Mouse (Mus musculus) left cerebral cortex, adult 2 months (tissue): Measurements from ENCODE around the gene Fam78b. TPM values are rescaled to one million over a fixed set of nuclear protein-coding genes. Genes with fewer than 3 reads are reported as not detected.

Experiments used
- DNase-seq, 2 experiments: peaks; one replicate each; pipeline ENCODE4 v3.0.0; 2021 to 2022; ENCODE audit warnings: low spot score in 2 of 2, mixed read lengths in 1 of 2; ENCODE audit errors: extremely low spot score in 1 of 2
- H3K27ac ChIP-seq: fragments of 200-600 bp; 2 replicates; pipeline ENCODE4 v1.8.1; 2022
- H3K4me3 ChIP-seq: fragments of 200-600 bp; 2 replicates; pipeline ENCODE4 v1.8.1; 2022
- CTCF ChIP-seq: fragments of 200-600 bp; IDR thresholded peaks from 2 replicates; pipeline ENCODE4 v1.8.1; 2022; ENCODE audit warnings: antibody characterized with exemption, mild to moderate bottlenecking, moderate library complexity
- intact Hi-C: fragments of 180-260 bp; cut with DNase I; formaldehyde crosslinking; loops from one replicate; pipeline ENCODE4 v1.15.1; 2025
- long read RNA-seq, 2 experiments: library from polyadenylated mRNA; stranded (forward); transcript quantifications; one replicate each; pipeline ENCODE4 v2.0.0; 2021; ENCODE audit warnings: borderline mapping rate in 2 of 2
- total RNA-seq, 2 experiments: library from RNA; stranded (reverse); gene quantifications; 2 replicates each; pipeline ENCODE4 v1.2.3; 2021

Fam78b gene
- total RNA-seq: 10 to 100 TPM; 31.7 to 33.2 TPM
- long read RNA-seq, experiment 1, full-length matches to known transcripts: 38 of 43 reads
- long read RNA-seq, experiment 1, partial matches to known transcripts: 1 of 43 reads
- long read RNA-seq, experiment 1, other reads (novel, unspliced or antisense): 4 of 43 reads
- long read RNA-seq, experiment 2, full-length matches to known transcripts: 16 of 20 reads
- long read RNA-seq, experiment 2, partial matches to known transcripts: 2 of 20 reads
- long read RNA-seq, experiment 2, other reads (novel, unspliced or antisense): 2 of 20 reads

DNA sequence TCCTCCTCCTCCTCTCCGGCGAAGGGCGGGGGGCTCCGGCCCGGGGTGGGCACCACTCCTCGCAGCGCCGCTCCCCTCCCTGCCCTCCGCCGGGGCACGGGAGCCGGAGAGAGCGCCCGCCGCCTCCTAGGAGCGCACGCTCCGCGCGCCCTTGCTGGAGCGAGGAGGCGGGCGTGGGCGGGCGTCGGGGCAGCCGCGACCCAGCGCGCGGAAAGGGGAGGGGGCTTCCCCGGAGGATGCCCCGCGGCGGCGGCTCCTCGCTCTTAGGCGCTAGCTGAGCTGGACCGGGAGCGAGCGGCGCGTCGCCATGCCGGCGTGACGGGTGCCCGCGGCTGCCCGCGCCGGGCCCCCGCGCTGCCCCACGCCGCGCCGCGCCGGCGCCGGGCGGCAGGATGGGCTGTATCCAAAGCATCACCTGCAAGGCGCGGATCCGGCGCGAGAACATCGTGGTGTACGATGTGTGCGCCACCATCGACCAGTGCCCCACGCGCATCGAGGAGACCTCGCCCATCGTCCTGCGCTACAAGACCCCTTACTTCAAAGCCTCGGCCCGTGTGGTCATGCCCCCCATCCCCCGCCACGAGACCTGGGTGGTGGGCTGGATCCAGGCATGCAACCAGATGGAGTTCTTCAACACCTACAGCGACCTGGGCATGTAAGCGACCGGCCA is at the start of gene Fam78b:
Gene Fam78b (plus strand): TSS at position 244 of the 670 bp plus-strand sequence.
- TF ChIP-seq CTCF: no peak
- Histone ChIP-seq H3K27ac (peak within 1 kb of the TSS; percentile 90), H3K4me3 (peak within 1 kb of the TSS; percentile 73)
- peak; percentile 59 for DNase-seq
- intact Hi-C loops: loop anchor here (5.0 to 10.0 kb wide), 5 partner anchors 61 to 211 kb away; no protein-coding TSS in a partner anchor

DNA sequence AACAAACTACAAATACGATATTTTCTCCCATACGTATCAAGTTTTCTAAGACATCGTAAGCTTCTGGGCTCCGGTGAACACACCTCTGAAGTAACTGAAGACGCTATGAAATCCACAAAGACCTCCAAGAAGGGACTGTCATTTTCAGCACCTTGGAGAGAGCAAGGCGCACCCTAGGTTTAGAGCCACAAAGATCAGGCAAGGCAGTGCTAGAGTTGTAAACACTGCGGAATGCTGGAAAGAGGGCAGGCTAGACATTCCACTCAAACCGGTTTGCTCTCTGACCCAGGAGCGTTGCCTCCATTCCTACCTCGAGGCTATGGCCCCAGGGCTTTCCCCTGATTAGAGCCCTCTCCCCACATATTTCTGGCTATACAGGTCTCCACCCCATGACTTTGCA is 36.7 kb upstream of the Fam78b start:
- TF ChIP-seq CTCF: no peak
- Histone ChIP-seq H3K4me3 (no peak overlapping the region), H3K27ac (no peak overlapping the region)
- no peak for DNase-seq
- intact Hi-C loops: no loop called here

DNA sequence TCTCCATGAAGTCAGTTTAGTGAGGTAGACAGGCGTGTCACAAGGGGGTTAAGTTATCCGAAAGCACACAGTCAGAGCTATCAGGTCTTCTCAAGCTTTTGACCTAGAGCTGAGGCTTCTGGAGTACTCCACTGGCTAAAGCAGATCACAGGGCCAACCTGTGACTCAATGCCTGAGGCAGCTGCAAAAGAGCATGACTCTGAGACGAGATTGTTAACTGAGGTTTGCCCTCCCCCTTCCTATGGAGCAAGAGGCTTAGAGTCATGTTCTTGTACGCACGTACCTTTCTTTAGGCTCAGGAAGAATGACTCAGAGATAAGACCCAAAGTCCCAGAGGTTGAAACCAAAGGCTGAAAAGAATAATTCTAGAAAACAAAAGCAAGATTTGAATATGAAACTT is 32.9 kb upstream of the Fam78b start:
- Histone ChIP-seq H3K4me3 (no peak overlapping the region), H3K27ac (no peak overlapping the region)
- intact Hi-C loops: no loop called here
- no peak for DNase-seq
- TF ChIP-seq CTCF: no peak

DNA sequence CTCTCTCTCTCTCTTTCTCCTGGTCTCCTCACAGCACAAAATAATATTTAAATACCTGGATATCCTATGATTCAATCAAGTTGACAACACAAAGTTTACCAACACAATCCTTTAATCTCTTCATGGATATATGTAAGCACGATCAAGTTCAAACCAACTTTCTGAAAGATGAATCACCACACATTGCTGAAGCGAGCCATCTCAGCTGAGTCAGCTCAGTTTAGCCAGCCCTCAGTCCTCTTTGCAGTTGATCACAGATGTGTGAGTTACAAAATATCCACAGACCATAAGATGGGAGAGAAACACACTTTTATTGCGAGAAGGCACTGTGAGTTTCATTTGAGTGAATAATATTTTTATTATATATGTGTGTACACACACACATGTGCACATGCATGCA is 27.5 kb upstream of the Fam78b start:
- H3K27ac ChIP-seq: no peak overlapping the region
- DNase-seq: no peak
- TF ChIP-seq CTCF: no peak

DNA sequence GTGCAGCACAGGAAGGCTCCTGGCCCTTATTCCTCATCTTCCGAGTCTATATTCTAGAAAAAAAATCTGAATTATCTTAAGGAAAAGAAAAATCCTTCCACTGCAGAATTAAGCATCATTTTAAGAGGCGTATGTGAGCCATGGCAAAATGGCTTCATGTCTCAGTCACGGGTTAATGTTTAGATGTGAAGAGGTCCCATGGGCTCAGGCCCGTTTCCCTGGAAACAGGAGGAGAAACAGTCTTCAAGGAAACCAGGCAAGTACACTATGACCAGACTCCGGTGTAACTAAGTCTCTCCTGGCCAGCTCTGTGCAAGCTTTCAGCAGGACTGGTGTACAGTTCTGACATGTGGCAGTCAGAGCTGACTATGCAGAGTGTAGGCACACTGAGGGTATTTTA is 22.6 kb upstream of the Fam78b start:
- intact Hi-C loops: no loop called here
- H3K27ac ChIP-seq: no peak overlapping the region
- no peak for DNase-seq
- no peak for TF ChIP-seq CTCF
- H3K4me3 ChIP-seq: no peak overlapping the region

More for the DNA sequence above, 27.5 kb upstream of the Fam78b start:
- intact Hi-C loops: no loop called here
- no peak overlapping the region for H3K4me3 ChIP-seq

DNA sequence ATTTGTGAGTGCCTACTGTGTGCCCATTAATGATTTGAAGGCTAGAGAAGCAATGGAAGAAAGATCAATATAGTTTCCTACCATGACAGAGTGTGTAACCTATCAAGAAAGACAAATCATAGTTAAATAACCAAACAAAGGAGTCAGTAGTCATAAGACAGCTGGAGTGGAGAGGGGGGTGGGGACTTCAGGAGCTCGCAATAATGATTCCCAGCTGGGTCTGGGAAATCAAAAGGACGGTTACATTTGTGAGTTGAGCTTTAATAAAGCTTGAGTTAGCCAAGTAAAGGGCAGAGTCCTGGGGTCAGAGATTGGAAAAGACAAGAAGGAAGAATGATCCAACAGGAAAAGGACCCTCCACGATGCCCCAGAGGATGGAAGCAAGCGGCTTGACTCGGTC is 7.0 kb upstream of the Fam78b start:
- H3K4me3 ChIP-seq: no peak overlapping the region
- intact Hi-C loops: no loop called here
- H3K27ac ChIP-seq: no peak overlapping the region
- DNase-seq: no peak
- no peak for TF ChIP-seq CTCF

DNA sequence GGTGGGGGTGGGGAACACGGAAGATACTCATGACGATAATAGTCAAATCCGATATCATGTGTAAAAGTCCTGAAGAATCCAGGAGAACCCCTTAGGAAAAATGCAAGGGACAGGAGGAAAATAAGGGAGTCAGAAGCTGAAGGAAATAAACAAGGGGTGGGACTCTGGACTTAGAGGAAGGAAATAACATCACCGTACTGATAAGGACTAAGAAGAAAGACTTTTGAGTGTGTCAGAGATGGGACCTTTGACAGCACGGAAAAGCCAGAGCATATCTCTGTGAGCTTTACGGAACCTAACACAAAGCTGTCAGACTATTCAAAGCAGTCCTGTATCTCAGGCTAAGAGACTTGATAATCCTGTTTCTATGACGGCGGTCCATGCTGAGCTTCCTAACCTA is 5.0 kb upstream of the Fam78b start:
- Histone ChIP-seq H3K4me3 (no peak overlapping the region), H3K27ac (no peak overlapping the region)
- intact Hi-C loops: no loop called here
- no peak for TF ChIP-seq CTCF
- no peak for DNase-seq

DNA sequence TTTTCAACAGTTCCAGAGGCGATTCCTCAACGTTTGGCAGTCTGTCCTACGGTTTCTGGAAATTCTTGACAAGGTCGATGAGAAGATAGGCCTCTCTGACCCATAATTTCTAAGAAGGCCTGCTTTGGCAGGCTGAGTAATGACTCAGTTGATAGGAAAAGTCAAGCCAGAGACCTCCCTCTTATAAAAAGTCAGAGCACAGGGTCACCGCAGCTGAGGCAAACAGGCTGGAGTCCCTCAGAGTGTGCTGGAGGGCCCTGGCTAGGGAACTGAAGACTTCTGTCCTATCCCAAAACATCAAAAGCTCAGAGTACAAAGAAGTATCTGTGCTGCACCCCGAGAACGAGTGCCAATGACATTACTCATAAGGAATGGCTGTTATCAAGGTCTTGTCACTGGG is 4.4 kb upstream of the Fam78b start:
- no peak overlapping the region for H3K27ac ChIP-seq
- no peak for DNase-seq
- intact Hi-C loops: no loop called here
- TF ChIP-seq CTCF: no peak
- H3K4me3 ChIP-seq: no peak overlapping the region

DNA sequence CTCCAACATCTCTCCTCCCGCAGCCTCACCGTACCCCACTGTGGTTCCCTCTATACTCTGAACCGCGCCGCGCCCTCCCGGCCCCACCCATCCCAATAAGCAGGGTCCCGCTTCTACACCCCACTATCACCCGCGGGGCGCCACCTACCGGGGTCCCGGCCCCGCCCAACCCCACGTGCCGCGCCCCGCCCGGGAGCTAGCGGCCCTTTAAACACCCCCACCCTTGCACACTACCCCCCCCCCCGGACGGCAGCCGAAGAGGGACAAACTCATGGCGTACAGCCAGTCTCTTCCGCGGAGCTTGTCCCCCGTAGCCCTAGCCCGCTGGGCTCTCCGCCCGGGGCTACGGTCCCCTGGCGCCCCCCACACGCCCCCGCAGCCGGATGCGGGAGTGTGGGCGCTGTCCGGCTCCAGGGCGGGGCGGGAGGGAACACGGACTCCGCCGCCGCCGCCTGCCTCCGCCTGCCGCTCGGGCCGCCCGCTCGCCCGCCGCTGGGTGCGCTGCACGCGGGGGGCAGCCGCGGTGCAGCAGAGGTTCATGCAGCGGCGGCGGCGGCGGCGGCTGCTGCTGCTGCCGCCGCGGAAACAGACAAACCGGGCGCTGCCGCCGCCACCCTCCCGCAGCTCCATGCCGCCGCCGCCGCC is 566 bp upstream of the Fam78b start:
- intact Hi-C loops: loop anchor here (5.0 to 10.0 kb wide), 5 partner anchors 62 to 212 kb away; no protein-coding TSS in a partner anchor
- Histone ChIP-seq H3K4me3 (peak overlapping the region; percentile 73), H3K27ac (peak overlapping the region; percentile 90)
- peak; percentile 22 for TF ChIP-seq CTCF
- peak; percentile 70 to 74 for DNase-seq

DNA sequence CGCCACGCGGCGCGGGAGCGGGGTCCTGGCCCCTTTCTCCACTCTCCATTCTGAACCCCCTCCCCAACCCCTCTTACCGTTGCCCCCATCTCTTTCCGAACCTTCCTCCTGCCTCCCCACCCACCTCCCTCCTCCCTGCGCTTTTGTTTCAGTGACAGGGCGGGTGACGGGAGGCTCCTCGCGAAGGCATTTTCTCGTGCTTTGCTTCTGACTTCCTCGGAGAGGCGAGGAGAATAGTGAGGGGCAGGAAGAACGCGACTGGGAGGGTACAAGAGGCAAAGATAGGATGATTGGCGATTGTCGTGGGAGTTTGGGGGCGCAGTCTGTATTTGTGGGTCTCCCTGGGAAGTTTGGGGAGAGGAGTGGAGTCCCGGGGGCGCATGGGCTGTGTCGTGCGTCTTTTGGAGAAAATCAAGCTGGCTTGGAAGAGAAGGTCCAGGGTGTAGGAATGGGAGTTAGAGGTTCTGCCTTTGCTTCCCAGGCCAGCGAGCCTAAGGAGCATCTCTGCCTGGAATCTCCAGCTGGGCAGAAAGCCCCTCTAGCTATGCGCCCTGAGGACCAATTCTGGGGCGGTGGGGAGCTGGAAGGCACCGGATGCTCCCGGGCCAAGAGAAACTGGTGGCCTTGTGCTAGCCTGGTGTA is 748 bp downstream of the Fam78b start:
- no peak for TF ChIP-seq CTCF
- intact Hi-C loops: loop anchor here (5.0 to 10.0 kb wide), 5 partner anchors 60 to 210 kb away; no protein-coding TSS in a partner anchor
- peak overlapping the region; percentile 73 for H3K4me3 ChIP-seq
- H3K27ac ChIP-seq: peak overlapping the region; percentile 85
- peak; percentile 22 to 41 for DNase-seq

DNA sequence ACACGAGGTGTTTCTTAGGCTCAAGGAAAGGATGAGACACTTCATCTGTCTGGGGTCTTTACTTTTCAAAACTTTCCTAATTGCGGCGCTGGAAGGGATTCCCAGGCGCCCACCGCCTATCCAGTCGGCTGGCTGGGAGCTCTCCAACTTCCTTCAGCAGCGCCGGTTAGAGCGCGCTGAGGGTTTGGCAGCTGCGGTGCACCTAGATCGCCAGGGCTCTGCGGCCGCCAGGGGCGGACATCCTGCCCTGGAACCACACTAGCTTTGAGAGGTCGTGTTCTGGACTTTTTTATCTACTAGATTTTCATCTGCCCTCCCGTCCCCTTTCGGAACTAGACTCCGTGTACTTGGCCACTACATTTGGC is 1.3 kb downstream of the Fam78b start:
- DNase-seq: peak; percentile 31 to 47
- TF ChIP-seq CTCF: peak; percentile 47
- Histone ChIP-seq H3K27ac (peak overlapping the region; percentile 85; the same call in 1 of the 2 replicates), H3K4me3 (peak overlapping the region; percentile 73)
- intact Hi-C loops: loop anchor here (5.0 to 10.0 kb wide), 5 partner anchors 60 to 210 kb away; no protein-coding TSS in a partner anchor
